Mouse (Mus musculus): Measurements from ENCODE around the gene Impg1. TPM values are rescaled to one million over a fixed set of nuclear protein-coding genes. Genes with fewer than 3 reads are reported as not detected.

The Impg1 gene
- total and polyA plus RNA-seq, 3 experiments = not detected

GRCm38 (mm10) chr9:80341756-80342155, 123.5 kb downstream of the Impg1 start:
- Histone ChIP-seq H3K9me3 (replicated peaks; ENCODE audit: insufficient read depth, low read length) (no peaks in the 10 kb centered on the region), H3K36me3 (ENCODE audit: control insufficient read depth in 1 of 2, insufficient read depth in 2 of 2, low read length in 2 of 2) (no peaks in the 10 kb centered on the region), H3K27me3 (ENCODE audit: control insufficient read depth in 1 of 2, insufficient read depth in 2 of 2, low read length in 2 of 2) (no peaks in the 10 kb centered on the region), H3K27ac (ENCODE audit: control insufficient read depth, low read depth, low read length) (no peak overlapping the region), H3K4me1 (ENCODE audit: control insufficient read depth in 1 of 2, insufficient read depth in 2 of 2, low read length in 2 of 2) (no peaks in the 10 kb centered on the region; a peak in 1 of 4 replicates), H3K9ac (ENCODE audit: control insufficient read depth, low read depth, low read length, poor library complexity, severe bottlenecking) (no peak overlapping the region), H3K4me3 (ENCODE audit: control insufficient read depth in 1 of 2, insufficient read depth in 1 of 2, low read depth in 2 of 2, low read length in 2 of 2) (no peak overlapping the region), H3K79me2 (ENCODE audit: control insufficient read depth, insufficient read depth, low read length, poor library complexity) (no peaks in the 10 kb centered on the region)
- TF ChIP-seq USF1 (IDR thresholded peaks at IDR 0.05; ENCODE audit: low read depth, low read length) (no peak), EP300 (IDR thresholded peaks at IDR 0.05; ENCODE audit: low read depth in 1 of 2, low read length in 2 of 2) (no peak), TAL1 (IDR thresholded peaks at IDR 0.05; ENCODE audit: low read length) (no peak), POLR2AphosphoS5 (IDR thresholded peaks at IDR 0.05; ENCODE audit: borderline replicate concordance, low read depth, low read length) (no peak), MAFK (IDR thresholded peaks at IDR 0.05; ENCODE audit: borderline replicate concordance, low read depth, low read length) (no peak), USF2 (IDR thresholded peaks at IDR 0.05; ENCODE audit: borderline replicate concordance in 1 of 2, insufficient read depth in 1 of 2, low read depth in 1 of 2, low read length in 2 of 2) (no peak), GATA1 (IDR thresholded peaks at IDR 0.05; ENCODE audit: low read depth, low read length) (no peak), MYB (IDR thresholded peaks at IDR 0.05; ENCODE audit: low read depth, low read length) (no peak), POLR2AphosphoS2 (IDR thresholded peaks at IDR 0.05; ENCODE audit: low read length) (no peak), TCF12 (IDR thresholded peaks at IDR 0.05; ENCODE audit: low read depth, low read length) (no peak), BHLHE40 (IDR thresholded peaks at IDR 0.05; ENCODE audit: borderline replicate concordance, low read depth, low read length) (no peak), CHD1 (IDR thresholded peaks at IDR 0.05; ENCODE audit: low read depth, low read length) (no peak), NELFE (IDR thresholded peaks at IDR 0.05; ENCODE audit: low read depth, low read length) (no peak), ETS1 (IDR thresholded peaks at IDR 0.05; ENCODE audit: low read depth, low read length) (no peak), HCFC1 (IDR thresholded peaks at IDR 0.05; ENCODE audit: low read depth, low read length) (no peak), ZMIZ1 (IDR thresholded peaks at IDR 0.05; ENCODE audit: low read depth, low read length) (no peak), E2F4 (IDR thresholded peaks at IDR 0.05; ENCODE audit: borderline replicate concordance, low read depth, low read length) (no peak), ELF1 (IDR thresholded peaks at IDR 0.05; ENCODE audit: low read depth, low read length) (no peak)
- no peak for DNase-seq (ENCODE audit: low read depth, low spot score)

DNA sequence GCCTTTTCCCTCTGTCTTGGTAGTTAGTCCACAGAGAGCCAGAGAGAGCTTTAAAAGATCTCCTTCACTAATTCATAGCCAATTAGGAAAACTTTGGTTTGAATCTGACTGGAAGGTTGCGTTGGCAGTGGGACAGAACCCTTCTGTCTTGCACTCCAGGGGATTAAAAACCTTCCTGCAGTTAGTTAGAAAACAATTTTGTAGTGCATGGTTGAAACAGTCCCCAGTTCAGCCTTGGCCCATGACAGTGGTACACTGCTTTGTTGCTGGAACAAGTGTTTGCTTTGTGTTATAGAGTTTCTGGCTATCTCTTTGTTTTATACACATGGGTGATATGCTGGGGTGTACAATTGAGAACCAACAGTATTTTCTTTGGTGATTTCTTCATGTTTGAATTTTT, 124.4 kb downstream of the Impg1 start:
- Histone ChIP-seq H3K4me3 (ENCODE audit: control insufficient read depth in 1 of 2, insufficient read depth in 1 of 2, low read depth in 2 of 2, low read length in 2 of 2) (no peak overlapping the region), H3K36me3 (ENCODE audit: control insufficient read depth in 1 of 2, insufficient read depth in 2 of 2, low read length in 2 of 2) (no peaks in the 10 kb centered on the region), H3K27ac (ENCODE audit: control insufficient read depth, low read depth, low read length) (no peak overlapping the region), H3K9me3 (replicated peaks; ENCODE audit: insufficient read depth, low read length) (no peaks in the 10 kb centered on the region), H3K9ac (ENCODE audit: control insufficient read depth, low read depth, low read length, poor library complexity, severe bottlenecking) (no peak overlapping the region), H3K4me1 (ENCODE audit: control insufficient read depth in 1 of 2, insufficient read depth in 2 of 2, low read length in 2 of 2) (no peaks in the 10 kb centered on the region; a peak in 1 of 4 replicates), H3K79me2 (ENCODE audit: control insufficient read depth, insufficient read depth, low read length, poor library complexity) (no peaks in the 10 kb centered on the region), H3K27me3 (ENCODE audit: control insufficient read depth in 1 of 2, insufficient read depth in 2 of 2, low read length in 2 of 2) (no peaks in the 10 kb centered on the region)
- no peak for DNase-seq (ENCODE audit: low read depth, low spot score)
- TF ChIP-seq MXI1 (IDR thresholded peaks at IDR 0.05; ENCODE audit: low read depth, low read length) = no peak
- TF ChIP-seq USF2 (IDR thresholded peaks at IDR 0.05; ENCODE audit: borderline replicate concordance in 1 of 2, insufficient read depth in 1 of 2, low read depth in 1 of 2, low read length in 2 of 2) = no peak
- no peak for TF ChIP-seq USF1 (IDR thresholded peaks at IDR 0.05; ENCODE audit: low read depth, low read length)
